Mouse (Mus musculus): ENCODE measurements around the gene Vim.
"Not testable (repeated sequence)": the region's sequence is repeated elsewhere in the genome, so short reads cannot be mapped to it uniquely, and the experiment has no call there.

Gene Vim

GRCm38 (mm10) chr2:13570122-13570521, 3.6 kb upstream of the Vim start:
- no peak for DNase-seq (ENCODE audit: low spot score in 2 of 2)

- no peak for DNase-seq (ENCODE audit: low spot score in 2 of 2)
These were observed 1.6 kb upstream of the Vim start for GRCm38 (mm10) chr2:13572101-13572553.

- no peak for DNase-seq (ENCODE audit: low spot score in 2 of 2)
These were observed 900 bp upstream of the Vim start for GRCm38 (mm10) chr2:13572647-13573407.

GRCm38 (mm10) chr2:13574066-13574800, 506 bp downstream of the Vim start:
- DNase-seq (ENCODE audit: low spot score in 2 of 2) = peak; percentile 37 to 39

GRCm38 (mm10) chr2:13574801-13575150, 1.0 kb downstream of the Vim start:
- DNase-seq (ENCODE audit: low spot score in 2 of 2) = peak; percentile 41 to 42

GRCm38 (mm10) chr2:13575287-13575801, 1.6 kb downstream of the Vim start:
- peak; percentile 52 to 73 for DNase-seq (ENCODE audit: low spot score in 2 of 2)

- DNase-seq (ENCODE audit: low spot score in 2 of 2) = no peak
These were observed 2.2 kb downstream of the Vim start for GRCm38 (mm10) chr2:13575926-13576325.

GRCm38 (mm10) chr2:13577399-13577798, 3.7 kb downstream of the Vim start:
- DNase-seq (ENCODE audit: low spot score in 2 of 2) = no peak

- DNase-seq (ENCODE audit: low spot score in 2 of 2) = no peak
These were observed 4.9 kb downstream of the Vim start for GRCm38 (mm10) chr2:13578473-13579152.

GRCm38 (mm10) chr2:13579315-13579714, 5.6 kb downstream of the Vim start:
- no peak for DNase-seq (ENCODE audit: low spot score in 2 of 2)

- DNase-seq (ENCODE audit: low spot score in 2 of 2) = peak in 1 of 2 experiments; percentile 19
These were observed 6.3 kb downstream of the Vim start for GRCm38 (mm10) chr2:13579991-13580390.

GRCm38 (mm10) chr2:13582184-13582583, 8.5 kb downstream of the Vim start:
- no peak for DNase-seq (ENCODE audit: low spot score in 2 of 2)

- DNase-seq (ENCODE audit: low spot score in 2 of 2) = not testable (repeated sequence)
These were observed 10.0 kb downstream of the Vim start for GRCm38 (mm10) chr2:13583746-13584145.

GRCm38 (mm10) chr2:13593328-13593727, 19.6 kb downstream of the Vim start:
- DNase-seq (ENCODE audit: low spot score in 2 of 2) = no peak

GRCm38 (mm10) chr2:13596965-13597656, 23.4 kb downstream of the Vim start:
- no peak for DNase-seq (ENCODE audit: low spot score in 2 of 2)

GRCm38 (mm10) chr2:13598166-13598565, 24.4 kb downstream of the Vim start:
- no peak for DNase-seq (ENCODE audit: low spot score in 2 of 2)

GRCm38 (mm10) chr2:13603093-13603492, 29.4 kb downstream of the Vim start:
- DNase-seq (ENCODE audit: low spot score in 2 of 2) = no peak

- not testable (repeated sequence) for DNase-seq (ENCODE audit: low spot score in 2 of 2)
These were observed 29.9 kb downstream of the Vim start for GRCm38 (mm10) chr2:13603636-13604035.

GRCm38 (mm10) chr2:13630136-13630832, 56.6 kb downstream of the Vim start:
- DNase-seq (ENCODE audit: low spot score in 2 of 2) = no peak

Data from spleen, postnatal 14 days (tissue).